Comparison of ENCODE assay signal across 12 mouse cellular contexts in the genomic region with DNA sequence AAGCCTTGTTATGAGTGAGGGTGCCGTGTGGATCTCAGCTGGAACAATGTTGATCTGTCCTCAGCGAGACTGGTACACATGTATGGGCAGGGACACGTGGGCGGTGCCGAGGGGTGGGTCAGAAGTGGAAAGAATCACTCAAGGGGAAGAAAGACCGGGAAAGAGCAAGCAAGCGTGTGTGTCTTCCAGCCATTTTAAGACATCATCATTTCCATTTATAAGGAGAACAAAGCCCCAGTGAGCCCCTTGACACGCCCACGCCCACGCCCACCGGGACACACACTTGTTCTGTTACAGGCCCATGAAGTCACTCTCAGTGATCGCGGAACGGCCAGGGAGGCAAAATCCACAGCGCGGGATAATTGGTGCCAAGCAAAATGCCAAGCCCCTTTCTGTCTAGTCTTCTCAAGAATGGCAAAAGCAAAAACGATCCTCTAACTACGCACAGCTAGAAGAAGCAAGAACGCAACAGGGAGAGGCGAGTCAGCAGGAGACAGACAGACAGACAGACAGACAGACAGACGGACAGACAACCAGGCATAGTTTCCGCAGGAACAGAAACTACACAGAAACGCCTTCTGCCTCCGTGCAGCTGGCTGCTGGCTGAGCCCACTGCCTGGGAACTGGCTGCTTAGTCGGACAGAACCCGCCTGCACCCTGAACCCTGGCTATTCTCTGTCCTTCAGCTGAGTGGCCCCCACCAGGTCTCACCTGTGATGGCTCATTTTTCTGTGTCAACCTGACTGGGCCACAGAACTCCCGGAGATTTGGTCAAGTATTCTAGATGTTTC.
DNase-seq lines count a peak whose midpoint lies in the region; ATAC-seq and TF ChIP-seq lines count a peak whose summit lies in the region.
"Had no signal": no experiment of that assay in that cellular context is flagged by ENCODE, and none has a peak within 500 bp of the region (broad histone marks: within the 10 kb centered on the region; RNA-seq: fewer than 3 reads in every experiment).

No protein-coding gene starts in this region.

- H3K27ac ChIP-seq in midbrain, embryonic 13.5 days = no peak overlapping the region
- no peak overlapping the region for H3K27ac ChIP-seq in midbrain, embryonic 10.5 days (replicated peaks)
- no peak overlapping the region for H3K27ac ChIP-seq in hindbrain, embryonic 11.5 days (ENCODE audit: low read depth, low read length)
- no peak overlapping the region for H3K27ac ChIP-seq in small intestine, adult 2 months (ENCODE audit: insufficient read depth, low read depth, low read length)
- H3K27ac ChIP-seq: liver, embryonic 13.5 days had no signal

- H3K36me3 ChIP-seq in midbrain, embryonic 13.5 days = no peaks in the 10 kb centered on the region
- no peaks in the 10 kb centered on the region for H3K36me3 ChIP-seq in midbrain, embryonic 10.5 days
- no peaks in the 10 kb centered on the region for H3K36me3 ChIP-seq in hindbrain, embryonic 11.5 days (ENCODE audit: control insufficient read depth, insufficient read depth, low read length)
- no peaks in the 10 kb centered on the region for H3K36me3 ChIP-seq in small intestine, adult 2 months (ENCODE audit: control insufficient read depth, insufficient read depth, low read length)
- H3K36me3 ChIP-seq: liver, embryonic 13.5 days had no signal

- no peaks in the 10 kb centered on the region for H3K9me3 ChIP-seq in midbrain, embryonic 13.5 days
- H3K9me3 ChIP-seq in midbrain, embryonic 10.5 days (replicated peaks) = no peaks in the 10 kb centered on the region
- H3K9me3 ChIP-seq in hindbrain, embryonic 11.5 days (ENCODE audit: control insufficient read depth, low read length) = no peaks in the 10 kb centered on the region
- H3K9me3 ChIP-seq: liver, embryonic 13.5 days had no signal

- H3K9ac ChIP-seq in midbrain, embryonic 13.5 days (replicated peaks) = no peak overlapping the region
- no peak overlapping the region for H3K9ac ChIP-seq in hindbrain, embryonic 11.5 days (ENCODE audit: low read depth, low read length)
- H3K9ac ChIP-seq: liver, embryonic 13.5 days had no signal

- TF ChIP-seq CTCF in small intestine, adult 2 months (IDR thresholded peaks at IDR 0.05; ENCODE audit: extremely low read depth, insufficient read length, insufficient replicate concordance, low read depth, low read length) = no peak

- H3K4me2 ChIP-seq in midbrain, embryonic 13.5 days (replicated peaks) = peak overlapping the region; percentile 19; the same call in 1 of the 2 replicates
- no peak overlapping the region for H3K4me2 ChIP-seq in hindbrain, embryonic 11.5 days (replicated peaks; ENCODE audit: low read depth, low read length)
- H3K4me2 ChIP-seq: liver, embryonic 13.5 days had no signal

- no peak for TF ChIP-seq POLR2A in small intestine, adult 2 months (IDR thresholded peaks at IDR 0.05; ENCODE audit: low read depth, low read length)

- WGBS in midbrain, embryonic 13.5 days = 68% methylated on average over 27 of the region's 27 CpGs
- WGBS in midbrain, embryonic 10.5 days = 79% methylated on average over 27 of the region's 27 CpGs
- WGBS in hindbrain, embryonic 11.5 days = 69% methylated on average over 27 of the region's 27 CpGs
- 39% methylated on average over 27 of the region's 27 CpGs for WGBS in small intestine, adult 2 months

- H3K4me1 ChIP-seq in midbrain, embryonic 13.5 days (replicated peaks) = peaks cover 19% of the 10 kb centered on the region
- H3K4me1 ChIP-seq in midbrain, embryonic 10.5 days = peaks cover 28% of the 10 kb centered on the region
- H3K4me1 ChIP-seq in hindbrain, embryonic 11.5 days (replicated peaks; ENCODE audit: control insufficient read depth, insufficient read depth, low read length) = no peaks in the 10 kb centered on the region
- H3K4me1 ChIP-seq in small intestine, adult 2 months (ENCODE audit: control insufficient read depth, insufficient read depth, insufficient read length, low read length) = peaks cover 7% of the 10 kb centered on the region; the same call in 1 of the 2 replicates

- ATAC-seq in midbrain, embryonic 13.5 days = no peak
- ATAC-seq in hindbrain, embryonic 11.5 days (ENCODE audit: low FRiP score) = peak; percentile 57; the same call in 1 of the 2 replicates
- ATAC-seq: inflammation-experienced regulatory T-cells, adult 6 months had no signal

- H3K27me3 ChIP-seq in midbrain, embryonic 13.5 days = peaks cover 27% of the 10 kb centered on the region
- H3K27me3 ChIP-seq in midbrain, embryonic 10.5 days (ENCODE audit: low read depth, poor library complexity, severe bottlenecking) = peaks cover 65% of the 10 kb centered on the region
- peaks cover 2% of the 10 kb centered on the region for H3K27me3 ChIP-seq in hindbrain, embryonic 11.5 days (ENCODE audit: control insufficient read depth, insufficient read depth, low read length)
- H3K27me3 ChIP-seq in small intestine, adult 2 months (ENCODE audit: control insufficient read depth, insufficient read depth, low read length) = no peaks in the 10 kb centered on the region
- H3K27me3 ChIP-seq: liver, embryonic 13.5 days had no signal

- DNase-seq in midbrain, embryonic 10.5 days (ENCODE audit: low spot score) = no peak
- DNase-seq in WW6 (ENCODE audit: low read depth, low spot score) (peak; percentile 22), MN1 (ENCODE audit: low spot score) (no peak)
- DNase-seq in hindbrain, embryonic 11.5 days (ENCODE audit: low spot score) = peak; percentile 57
- no peak for DNase-seq in heart, postnatal 4 days
- DNase-seq: adrenal gland, postnatal 25 days; heart, adult 18-20 months; liver, embryonic 13.5 days; thymus, adult 18-20 months had no signal

- H3K4me3 ChIP-seq in midbrain, embryonic 13.5 days (replicated peaks) = no peak overlapping the region
- H3K4me3 ChIP-seq in midbrain, embryonic 10.5 days = no peak overlapping the region
- H3K4me3 ChIP-seq in hindbrain, embryonic 11.5 days (ENCODE audit: low read depth, low read length) = no peak overlapping the region
- H3K4me3 ChIP-seq in small intestine, adult 2 months (ENCODE audit: low read depth, low read length) = peak overlapping the region; percentile 33
- H3K4me3 ChIP-seq: liver, embryonic 13.5 days had no signal

Comparison
In these comparisons a context has a peak if more than half of its experiments do, and no peak if none do; other contexts are left out.
1. DNase-seq: peak in WW6 (single experiment) and hindbrain, embryonic 11.5 days (single experiment); none in midbrain, embryonic 10.5 days (single experiment), heart, postnatal 4 days (single experiment) and MN1 (single experiment).